Mouse (Mus musculus): Measurements from ENCODE around the gene Phex.

DNA sequence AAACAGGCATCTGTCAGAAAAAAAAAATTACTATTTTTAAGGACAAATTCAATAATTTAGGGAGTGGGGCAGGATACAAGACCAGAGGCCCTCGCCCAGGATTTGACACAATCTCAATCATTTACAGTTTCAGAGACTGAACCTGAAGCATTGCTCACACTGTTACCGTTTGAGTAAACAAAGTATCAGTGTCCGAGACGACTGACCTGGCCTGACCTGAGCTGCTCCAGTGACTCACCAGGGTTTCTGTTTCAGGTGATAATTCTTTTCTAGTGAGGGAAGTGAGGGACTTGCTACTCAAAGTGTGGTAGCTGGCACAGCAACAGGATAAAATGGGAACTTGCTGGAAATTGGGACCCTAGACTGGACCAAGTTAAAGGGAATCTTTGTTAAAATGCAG lies 80.4 kb downstream of the Phex start:
- no peak for TF ChIP-seq CTCF (IDR thresholded peaks at IDR 0.05; ENCODE audit: control insufficient read depth, insufficient read depth, low read length)
- TF ChIP-seq POLR2A (IDR thresholded peaks at IDR 0.05; ENCODE audit: borderline replicate concordance, control insufficient read depth, low read depth, low read length): no peak
